In the genomic region with DNA sequence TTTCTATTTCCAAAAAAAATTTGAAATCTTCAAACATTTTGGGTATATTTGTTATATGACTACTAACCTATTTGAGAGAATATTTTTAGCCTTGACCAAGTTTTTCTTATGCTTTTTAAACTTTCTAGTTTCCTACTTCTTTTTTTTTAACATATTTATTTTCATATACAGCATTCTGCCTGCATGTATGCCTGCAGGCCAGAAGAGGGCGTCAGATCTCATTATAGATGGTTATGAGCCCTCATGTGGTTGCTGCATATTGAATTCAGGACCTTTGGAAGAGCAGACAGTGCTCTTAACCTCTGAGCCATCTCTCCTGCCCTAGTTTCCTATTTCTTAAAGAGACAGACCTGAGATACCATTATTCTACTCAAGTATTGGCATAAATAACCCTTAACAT, we compare ENCODE assay signal across 19 mouse cellular contexts. TPM values are rescaled to one million over a fixed set of nuclear protein-coding genes. Genes with fewer than 3 reads are reported as not detected.
DNase-seq lines count a peak whose midpoint lies in the region; TF ChIP-seq lines count a peak whose summit lies in the region.
"Had no signal": no experiment of that assay in that cellular context is flagged by ENCODE, and none has a peak within 500 bp of the region (broad histone marks: within the 10 kb centered on the region; RNA-seq: fewer than 3 reads in every experiment).

No protein-coding gene starts in this region.

- H3K9me3 ChIP-seq in MEL (replicated peaks; ENCODE audit: insufficient read depth, low read length) = no peaks in the 10 kb centered on the region
- H3K9me3 ChIP-seq: forebrain, embryonic 12.5 days; G1E; hindbrain, embryonic 15.5 days; limb, embryonic 10.5 days; midbrain, embryonic 12.5 days had no signal

- H3K4me1 ChIP-seq in MEL (ENCODE audit: control insufficient read depth in 1 of 2, insufficient read depth in 2 of 2, low read length in 2 of 2) = no peaks in the 10 kb centered on the region
- H3K4me1 ChIP-seq: forebrain, embryonic 12.5 days; hindbrain, embryonic 15.5 days; limb, embryonic 10.5 days; midbrain, embryonic 12.5 days had no signal

- no peak for DNase-seq in gastrocnemius, adult 2 months
- DNase-seq in gastrocnemius, postnatal 10 days = no peak
- DNase-seq in left cerebral cortex, adult 2 months (ENCODE audit: extremely low spot score in 1 of 2, low spot score in 2 of 2) = no peak
- no peak for DNase-seq in left cerebral cortex, adult 9 months (ENCODE audit: low spot score in 2 of 2)
- DNase-seq in 3T3-L1 (ENCODE audit: low read depth, low spot score) (peak; percentile 9), MEL (ENCODE audit: low read depth, low spot score) (peak; percentile 22)
- no peak for DNase-seq in urinary bladder, adult 18-20 months (ENCODE audit: low spot score in 2 of 2)
- no peak for DNase-seq in spleen, postnatal 10 days (ENCODE audit: low spot score in 2 of 2)
- DNase-seq: adrenal gland, postnatal 25 days; cerebellum, adult 8-10 months; gastrocnemius, postnatal 36 days; kidney, adult 9 months had no signal

- H3K9ac ChIP-seq in MEL (ENCODE audit: control insufficient read depth, low read depth, low read length, poor library complexity, severe bottlenecking) = no peak overlapping the region
- H3K9ac ChIP-seq: forebrain, embryonic 12.5 days; hindbrain, embryonic 15.5 days; liver, embryonic 14.5 days; midbrain, embryonic 12.5 days had no signal

- no peaks in the 10 kb centered on the region for H3K79me2 ChIP-seq in MEL (ENCODE audit: control insufficient read depth, insufficient read depth, low read length, poor library complexity)

- intact Hi-C loops in gastrocnemius, adult 2 months (cut with DNase I) = no loop called here
- intact Hi-C loops in left cerebral cortex, adult 2 months (cut with DNase I) = no loop called here

- TF ChIP-seq EP300 in MEL (IDR thresholded peaks at IDR 0.05; ENCODE audit: low read depth in 1 of 2, low read length in 2 of 2) = no peak

- H3K27me3 ChIP-seq in MEL (ENCODE audit: control insufficient read depth in 1 of 2, insufficient read depth in 2 of 2, low read length in 2 of 2) = no peaks in the 10 kb centered on the region
- H3K27me3 ChIP-seq: forebrain, embryonic 12.5 days; hindbrain, embryonic 15.5 days; midbrain, embryonic 12.5 days had no signal

- peak; percentile 26 for TF ChIP-seq RAD21 in MEL (IDR thresholded peaks at IDR 0.05; ENCODE audit: low read depth, low read length)

- no peak overlapping the region for H3K27ac ChIP-seq in gastrocnemius, adult 2 months
- H3K27ac ChIP-seq in left cerebral cortex, adult 2 months = no peak overlapping the region
- no peak overlapping the region for H3K27ac ChIP-seq in MEL (ENCODE audit: control insufficient read depth, low read depth, low read length)
- H3K27ac ChIP-seq: forebrain, embryonic 12.5 days; hindbrain, embryonic 15.5 days; limb, embryonic 10.5 days; liver, embryonic 14.5 days; macrophage; midbrain, embryonic 12.5 days had no signal

- no peak overlapping the region for H3K4me3 ChIP-seq in gastrocnemius, adult 2 months
- no peak overlapping the region for H3K4me3 ChIP-seq in left cerebral cortex, adult 2 months
- H3K4me3 ChIP-seq in MEL (ENCODE audit: control insufficient read depth in 1 of 2, insufficient read depth in 1 of 2, low read depth in 2 of 2, low read length in 2 of 2) = no peak overlapping the region
- H3K4me3 ChIP-seq: forebrain, embryonic 12.5 days; hindbrain, embryonic 15.5 days; limb, embryonic 10.5 days; midbrain, embryonic 12.5 days had no signal

- H3K36me3 ChIP-seq in MEL (ENCODE audit: control insufficient read depth in 1 of 2, insufficient read depth in 2 of 2, low read length in 2 of 2) = peaks cover 0 to 8% of the 10 kb centered on the region in 2 experiments; a peak in 2 of 4 replicates
- H3K36me3 ChIP-seq: forebrain, embryonic 12.5 days; G1E; hindbrain, embryonic 15.5 days; limb, embryonic 10.5 days; midbrain, embryonic 12.5 days had no signal

- no peak for TF ChIP-seq POLR2A in MEL (IDR thresholded peaks at IDR 0.05; ENCODE audit: control insufficient read depth in 1 of 2, insufficient read depth in 1 of 2, low read depth in 1 of 2, low read length in 2 of 2, poor library complexity in 1 of 2)

- TF ChIP-seq CTCF in gastrocnemius, adult 2 months (IDR thresholded peaks at IDR 0.05) = peak; percentile 57
- peak; percentile 41 for TF ChIP-seq CTCF in left cerebral cortex, adult 2 months (IDR thresholded peaks at IDR 0.05)
- TF ChIP-seq CTCF in MEL (IDR thresholded peaks at IDR 0.05 in 2 of 3, conservative IDR thresholded peaks at IDR 0.05 in 1 of 3; ENCODE audit: control insufficient read depth in 1 of 3, insufficient read depth in 1 of 3, low read depth in 2 of 3, low read length in 3 of 3, poor library complexity in 1 of 3, severe bottlenecking in 1 of 3) = peak in 2 of 3 experiments; percentile 26 to 46; a peak in 3 of 6 replicates

TF ChIP-seq in MEL, 35 proteins besides CTCF, POLR2A, EP300 and RAD21:
- TF ChIP-seq ELF1 (IDR thresholded peaks at IDR 0.05; ENCODE audit: low read depth, low read length) = no peak
- TF ChIP-seq USF2 (IDR thresholded peaks at IDR 0.05; ENCODE audit: borderline replicate concordance in 1 of 2, insufficient read depth in 1 of 2, low read depth in 1 of 2, low read length in 2 of 2) = no peak
- no peak for TF ChIP-seq JUND (IDR thresholded peaks at IDR 0.05; ENCODE audit: low read depth, low read length)
- TF ChIP-seq MAZ (IDR thresholded peaks at IDR 0.05; ENCODE audit: low read depth, low read length) = no peak
- TF ChIP-seq MEF2A (IDR thresholded peaks at IDR 0.05; ENCODE audit: extremely low read depth, insufficient replicate concordance, low read depth, low read length, poor library complexity, severe bottlenecking) = no peak
- TF ChIP-seq SMC3 (IDR thresholded peaks at IDR 0.05; ENCODE audit: low read depth, low read length) = peak; percentile 47
- no peak for TF ChIP-seq UBTF (IDR thresholded peaks at IDR 0.05; ENCODE audit: borderline replicate concordance, insufficient read depth, low read depth, low read length)
- no peak for TF ChIP-seq RCOR1 (IDR thresholded peaks at IDR 0.05; ENCODE audit: low read depth, low read length)
- peak; percentile 50 for TF ChIP-seq ZNF384 (IDR thresholded peaks at IDR 0.05; ENCODE audit: low read depth, low read length)
- no peak for TF ChIP-seq MXI1 (IDR thresholded peaks at IDR 0.05; ENCODE audit: low read depth, low read length)

RNA-seq across cellular contexts. Expression of a gene that starts 48.9 kb away (rescaled TPM):
- 100 to 1,000 TPM; 127 to 221 TPM for total RNA-seq in gastrocnemius, adult 2 months (2021)
- 10 to 100 TPM; 40.0 to 41.5 TPM for total RNA-seq in gastrocnemius, postnatal 10 days (2021)
- total RNA-seq in left cerebral cortex, adult 2 months (2021) = 10 to 100 TPM; 47.7 to 51.6 TPM
- 7.1 and 12.1 TPM in 2 replicates for total RNA-seq in MEL (2012; rRNA removed)
- 100 to 1,000 TPM in 1 of 2 experiments, 10 to 100 TPM in 1; 23.4 to 123 TPM for polyA plus RNA-seq in MEL (2012; ENCODE audit: insufficient read depth in 1 of 2, insufficient read length in 2 of 2, low read depth in 1 of 2, low replicate concordance in 2 of 2, missing spikeins in 1 of 2)

Comparison
In these comparisons a context has a peak if more than half of its experiments do, and no peak if none do; other contexts are left out.
1. DNase-seq: peak in 3T3-L1 (single experiment) and MEL (single experiment); none in gastrocnemius, adult 2 months (single experiment), gastrocnemius, postnatal 10 days (single experiment), left cerebral cortex, adult 2 months (0 of 2), left cerebral cortex, adult 9 months (0 of 2), urinary bladder, adult 18-20 months (0 of 2) and spleen, postnatal 10 days (0 of 2).
2. Peak in every context shown above with its lines, with median percentiles within 50 percentile points of each other: CTCF ChIP-seq.